Mouse (Mus musculus) liver, embryonic 14.5 days (tissue): Measurements from ENCODE around the gene Syne3.

Source experiments
- CTCF ChIP-seq: IDR thresholded peaks from 2 replicates; pipeline ENCODE4 v1.5.1; 2016; ENCODE audit warnings: antibody characterized with exemption, low read depth, control low read depth
- EP300 ChIP-seq: IDR thresholded peaks from 2 replicates; pipeline ENCODE4 v1.6.1; 2016; ENCODE audit warnings: antibody characterized with exemption, low read depth

- TF ChIP-seq EP300 (no peak), CTCF (no peak)
These were observed 109.8 kb downstream of the Syne3 start for GRCm38 (mm10) chr12:104899835-104900234.
